Mouse (Mus musculus): ENCODE measurements around the gene Greb1. TPM values are rescaled to one million over a fixed set of nuclear protein-coding genes. Genes with fewer than 3 reads are reported as not detected.

The Greb1 gene
- total and polyA plus RNA-seq, 3 experiments: 0.87 TPM; not detected in 2

GRCm38 (mm10) chr12:16789199-16789598 lies 11.5 kb downstream of the Greb1 start:
- Histone ChIP-seq H3K4me3 (ENCODE audit: low read depth, low read length) (no peak overlapping the region), H3K27me3 (ENCODE audit: insufficient read depth, low read length) (0 out of 2 replicates have a peak, but pooled peaks cover 6% of the 10 kb centered on the region), H3K9me3 (replicated peaks) (no peaks in the 10 kb centered on the region), H3K36me3 (replicated peaks) (no peaks in the 10 kb centered on the region), H3K4me1 (ENCODE audit: insufficient read depth, low read depth, low read length) (no peaks in the 10 kb centered on the region)
- ATAC-seq (ENCODE audit: extremely low read depth, insufficient number of reproducible peaks, low FRiP score, poor library complexity, severe bottlenecking) (no peak), DNase-seq (ENCODE audit: low spot score) (no peak)
- TF ChIP-seq TAL1 (conservative IDR thresholded peaks at IDR 0.05; ENCODE audit: low read depth, low read length) (no peak), GATA2 (IDR thresholded peaks at IDR 0.05; ENCODE audit: borderline replicate concordance, low read depth, low read length) (no peak), CTCF (IDR thresholded peaks at IDR 0.05; ENCODE audit: low read depth, low read length) (no peak), GATA1 (IDR thresholded peaks at IDR 0.05; ENCODE audit: borderline replicate concordance, low read length) (no peak)

GRCm38 (mm10) chr12:16788600-16788999 lies 12.1 kb downstream of the Greb1 start:
- H3K27me3 ChIP-seq (ENCODE audit: insufficient read depth, low read length): 0 out of 2 replicates have a peak, but pooled peaks cover 6% of the 10 kb centered on the region
- H3K4me1 ChIP-seq (ENCODE audit: insufficient read depth, low read depth, low read length): no peaks in the 10 kb centered on the region
- TF ChIP-seq CTCF (IDR thresholded peaks at IDR 0.05; ENCODE audit: low read depth, low read length) (no peak), TAL1 (conservative IDR thresholded peaks at IDR 0.05; ENCODE audit: low read depth, low read length) (no peak), POLR2AphosphoS5 (IDR thresholded peaks at IDR 0.05; ENCODE audit: insufficient replicate concordance, low read depth, low read length) (no peak)
- H3K9me3 ChIP-seq (replicated peaks): no peaks in the 10 kb centered on the region
- no peak for ATAC-seq (ENCODE audit: extremely low read depth, insufficient number of reproducible peaks, low FRiP score, poor library complexity, severe bottlenecking)
- H3K4me3 ChIP-seq (ENCODE audit: low read depth, low read length): no peak overlapping the region
- no peaks in the 10 kb centered on the region for H3K36me3 ChIP-seq (replicated peaks)
- no peak for DNase-seq (ENCODE audit: low spot score)

- Histone ChIP-seq H3K27me3 (ENCODE audit: insufficient read depth, low read length) (no peaks in the 10 kb centered on the region; the same call in 1 of the 2 replicates), H3K9me3 (replicated peaks) (no peaks in the 10 kb centered on the region), H3K4me3 (ENCODE audit: low read depth, low read length) (no peak overlapping the region), H3K4me1 (ENCODE audit: insufficient read depth, low read depth, low read length) (no peaks in the 10 kb centered on the region), H3K36me3 (replicated peaks) (no peaks in the 10 kb centered on the region)
- TF ChIP-seq TAL1 (conservative IDR thresholded peaks at IDR 0.05; ENCODE audit: low read depth, low read length) (no peak), POLR2AphosphoS5 (IDR thresholded peaks at IDR 0.05; ENCODE audit: insufficient replicate concordance, low read depth, low read length) (no peak), GATA1 (IDR thresholded peaks at IDR 0.05; ENCODE audit: borderline replicate concordance, low read length) (no peak), GATA2 (IDR thresholded peaks at IDR 0.05; ENCODE audit: borderline replicate concordance, low read depth, low read length) (no peak), CTCF (IDR thresholded peaks at IDR 0.05; ENCODE audit: low read depth, low read length) (no peak)
- ATAC-seq (ENCODE audit: extremely low read depth, insufficient number of reproducible peaks, low FRiP score, poor library complexity, severe bottlenecking) (no peak), DNase-seq (ENCODE audit: low spot score) (no peak)
Observed at GRCm38 (mm10) chr12:16781034-16781746, 19.5 kb downstream of the Greb1 start.

GRCm38 (mm10) chr12:16780320-16780719 lies 20.4 kb downstream of the Greb1 start:
- Histone ChIP-seq H3K9me3 (replicated peaks) (no peaks in the 10 kb centered on the region), H3K27me3 (ENCODE audit: insufficient read depth, low read length) (no peaks in the 10 kb centered on the region; the same call in 1 of the 2 replicates), H3K36me3 (replicated peaks) (no peaks in the 10 kb centered on the region), H3K4me3 (ENCODE audit: low read depth, low read length) (no peak overlapping the region), H3K4me1 (ENCODE audit: insufficient read depth, low read depth, low read length) (no peaks in the 10 kb centered on the region)
- no peak for DNase-seq (ENCODE audit: low spot score)
- no peak for ATAC-seq (ENCODE audit: extremely low read depth, insufficient number of reproducible peaks, low FRiP score, poor library complexity, severe bottlenecking)
- no peak for TF ChIP-seq TAL1 (conservative IDR thresholded peaks at IDR 0.05; ENCODE audit: low read depth, low read length)
- TF ChIP-seq GATA2 (IDR thresholded peaks at IDR 0.05; ENCODE audit: borderline replicate concordance, low read depth, low read length): no peak
- no peak for TF ChIP-seq CTCF (IDR thresholded peaks at IDR 0.05; ENCODE audit: low read depth, low read length)
- TF ChIP-seq GATA1 (IDR thresholded peaks at IDR 0.05; ENCODE audit: borderline replicate concordance, low read length): no peak

- Histone ChIP-seq H3K4me3 (ENCODE audit: low read depth, low read length) (no peak overlapping the region), H3K27me3 (ENCODE audit: insufficient read depth, low read length) (no peaks in the 10 kb centered on the region; the same call in 1 of the 2 replicates), H3K36me3 (replicated peaks) (no peaks in the 10 kb centered on the region), H3K4me1 (ENCODE audit: insufficient read depth, low read depth, low read length) (no peaks in the 10 kb centered on the region), H3K9me3 (replicated peaks) (no peaks in the 10 kb centered on the region)
- DNase-seq (ENCODE audit: low spot score): no peak
- no peak for ATAC-seq (ENCODE audit: extremely low read depth, insufficient number of reproducible peaks, low FRiP score, poor library complexity, severe bottlenecking)
- no peak for TF ChIP-seq GATA1 (IDR thresholded peaks at IDR 0.05; ENCODE audit: borderline replicate concordance, low read length)
- TF ChIP-seq CTCF (IDR thresholded peaks at IDR 0.05; ENCODE audit: low read depth, low read length): no peak
Observed at GRCm38 (mm10) chr12:16779165-16779564, 21.5 kb downstream of the Greb1 start.

- ATAC-seq (ENCODE audit: extremely low read depth, insufficient number of reproducible peaks, low FRiP score, poor library complexity, severe bottlenecking) (no peak), DNase-seq (ENCODE audit: low spot score) (no peak)
- Histone ChIP-seq H3K4me1 (ENCODE audit: insufficient read depth, low read depth, low read length) (no peaks in the 10 kb centered on the region), H3K36me3 (replicated peaks) (no peaks in the 10 kb centered on the region), H3K4me3 (ENCODE audit: low read depth, low read length) (no peak overlapping the region), H3K9me3 (replicated peaks) (no peaks in the 10 kb centered on the region), H3K27me3 (ENCODE audit: insufficient read depth, low read length) (no peaks in the 10 kb centered on the region; the same call in 1 of the 2 replicates)
- TF ChIP-seq TAL1 (conservative IDR thresholded peaks at IDR 0.05; ENCODE audit: low read depth, low read length) (no peak), GATA1 (IDR thresholded peaks at IDR 0.05; ENCODE audit: borderline replicate concordance, low read length) (no peak), GATA2 (IDR thresholded peaks at IDR 0.05; ENCODE audit: borderline replicate concordance, low read depth, low read length) (no peak), CTCF (IDR thresholded peaks at IDR 0.05; ENCODE audit: low read depth, low read length) (no peak), POLR2AphosphoS5 (IDR thresholded peaks at IDR 0.05; ENCODE audit: insufficient replicate concordance, low read depth, low read length) (no peak)
Observed at GRCm38 (mm10) chr12:16778523-16778922, 22.2 kb downstream of the Greb1 start.

Measured in G1E (cell line).